Mouse (Mus musculus) G1E-ER4 (cell line): ENCODE measurements around the gene Mrps21. TPM values are rescaled to one million over a fixed set of nuclear protein-coding genes. Genes with fewer than 3 reads are reported as not detected.

Source experiments
- GATA1 ChIP-seq: IDR thresholded peaks from one replicate; pipeline ENCODE4 v1.8.0; 2012; ENCODE audit warnings: low read length, inconsistent platforms
- polyA plus RNA-seq: library from polyadenylated mRNA; stranded (reverse); fragments of >175 nt; gene quantifications from 2 replicates; pipeline ENCODE4 v1.2.3, GENCODE M21; 2012

Gene Mrps21
- polyA plus RNA-seq, 1 experiment: 23.8 TPM

DNA sequence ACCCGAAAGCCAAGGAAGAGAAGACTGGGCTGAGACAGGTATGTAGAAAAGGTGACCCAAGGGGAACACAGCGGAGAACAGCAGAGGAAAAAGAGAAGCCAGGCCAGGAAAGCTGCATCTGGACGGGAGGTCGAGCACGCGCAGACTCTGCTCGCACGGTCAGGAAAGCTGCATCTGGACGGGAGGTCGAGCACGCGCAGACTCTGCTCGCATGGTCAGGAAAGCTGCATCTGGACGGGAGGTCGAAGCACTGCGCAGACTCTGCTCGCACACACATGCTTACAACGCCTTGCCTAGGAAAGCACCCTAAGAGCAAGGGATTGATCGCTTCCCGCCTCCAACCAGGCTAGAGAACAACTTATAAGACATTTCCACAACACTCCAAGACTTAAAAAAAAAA lies 5.7 kb downstream of the Mrps21 start:
- no peak for TF ChIP-seq GATA1

- no peak for TF ChIP-seq GATA1
Measured at GRCm38 (mm10) chr3:95865050-95865449, 6.3 kb downstream of the Mrps21 start.

- no peak for TF ChIP-seq GATA1
Measured at GRCm38 (mm10) chr3:95863578-95863977, 7.7 kb downstream of the Mrps21 start.

DNA sequence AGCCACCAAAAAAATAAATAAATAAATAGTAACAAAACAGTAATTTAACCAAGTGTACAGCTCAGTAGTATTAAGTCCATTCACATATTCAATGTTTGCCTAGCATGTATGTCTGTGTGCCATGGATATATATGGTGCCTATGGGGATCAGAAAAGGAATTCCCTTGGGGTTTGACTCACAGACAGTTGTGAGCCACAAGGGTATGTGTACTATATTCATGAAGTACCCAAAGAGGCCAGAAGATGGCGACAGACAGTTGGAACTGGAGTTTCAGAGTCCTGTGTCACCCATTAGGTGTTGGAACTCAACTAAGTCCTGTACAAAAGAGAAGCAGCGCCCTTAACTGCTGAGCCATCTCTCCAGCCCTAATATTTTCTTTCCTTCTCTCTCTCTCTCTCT lies 9.5 kb downstream of the Mrps21 start:
- no peak for TF ChIP-seq GATA1

DNA sequence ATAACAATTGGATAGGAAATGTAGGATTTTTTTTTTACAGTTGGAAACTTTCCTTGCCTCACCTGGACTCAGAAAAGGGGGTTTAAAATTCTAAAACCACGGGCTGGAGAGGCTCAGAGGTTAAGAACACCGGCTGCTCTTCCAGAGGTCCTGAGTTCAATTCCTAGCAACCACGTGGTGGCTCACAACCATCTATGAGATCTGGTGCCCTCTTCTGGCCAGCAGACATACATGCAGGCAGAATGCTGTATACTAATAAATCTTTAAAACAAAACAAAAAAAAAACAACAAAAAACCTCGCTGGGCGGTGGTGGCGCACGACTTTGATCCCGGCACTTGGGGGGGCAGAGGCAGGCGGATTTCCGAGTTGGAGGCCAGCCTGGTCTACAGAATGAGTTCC lies 10.1 kb downstream of the Mrps21 start:
- no peak for TF ChIP-seq GATA1

DNA sequence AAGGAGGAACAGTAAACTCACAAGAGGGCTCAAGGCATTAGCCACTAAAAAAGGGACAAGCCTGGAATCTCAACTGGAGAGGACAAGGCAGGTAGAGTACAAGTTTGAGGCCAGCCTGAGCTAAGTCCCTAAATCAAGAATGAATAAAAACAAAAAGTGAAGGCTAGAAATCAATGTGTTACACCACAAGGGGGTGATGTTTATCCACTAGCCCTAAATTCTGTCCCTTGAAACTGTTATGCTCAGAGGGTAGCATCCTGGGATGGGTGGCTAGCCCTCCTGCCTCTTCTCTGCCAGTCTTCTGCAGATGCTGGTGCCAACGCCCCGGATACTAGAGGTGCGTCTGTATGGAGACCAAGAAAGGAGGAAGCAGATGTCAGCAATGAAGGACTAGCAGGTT lies 11.0 kb downstream of the Mrps21 start:
- TF ChIP-seq GATA1: no peak

DNA sequence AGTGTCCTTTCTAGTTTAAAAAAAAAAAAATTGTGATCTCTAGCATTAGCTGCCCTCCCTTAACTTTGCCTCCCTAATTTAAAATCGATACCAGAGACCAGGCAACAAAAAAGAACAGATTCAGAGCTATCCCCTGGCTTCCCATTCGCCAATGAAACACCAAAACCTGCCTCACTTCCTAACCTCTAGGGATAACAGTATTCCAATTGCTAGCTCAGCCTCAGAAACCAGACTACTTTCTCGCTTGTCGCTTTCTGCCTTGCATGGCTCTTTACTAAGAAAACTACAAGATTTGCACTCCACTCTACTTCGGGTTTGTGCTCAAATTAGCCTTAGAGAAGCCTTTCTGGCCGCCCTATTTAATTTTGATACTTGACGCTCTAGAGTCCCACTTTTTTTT lies 15.2 kb downstream of the Mrps21 start:
- TF ChIP-seq GATA1: no peak

GRCm38 (mm10) chr3:95855502-95856089 lies 15.7 kb downstream of the Mrps21 start, which contains the start of gene Prpf3:
Gene Prpf3, minus strand, starts transcription at chr3:95855885.
- TF ChIP-seq GATA1: no peak

- no peak for TF ChIP-seq GATA1
Measured at GRCm38 (mm10) chr3:95851317-95851716, 20.0 kb downstream of the Mrps21 start.

GRCm38 (mm10) chr3:95850611-95851010 lies 20.7 kb downstream of the Mrps21 start:
- no peak for TF ChIP-seq GATA1

DNA sequence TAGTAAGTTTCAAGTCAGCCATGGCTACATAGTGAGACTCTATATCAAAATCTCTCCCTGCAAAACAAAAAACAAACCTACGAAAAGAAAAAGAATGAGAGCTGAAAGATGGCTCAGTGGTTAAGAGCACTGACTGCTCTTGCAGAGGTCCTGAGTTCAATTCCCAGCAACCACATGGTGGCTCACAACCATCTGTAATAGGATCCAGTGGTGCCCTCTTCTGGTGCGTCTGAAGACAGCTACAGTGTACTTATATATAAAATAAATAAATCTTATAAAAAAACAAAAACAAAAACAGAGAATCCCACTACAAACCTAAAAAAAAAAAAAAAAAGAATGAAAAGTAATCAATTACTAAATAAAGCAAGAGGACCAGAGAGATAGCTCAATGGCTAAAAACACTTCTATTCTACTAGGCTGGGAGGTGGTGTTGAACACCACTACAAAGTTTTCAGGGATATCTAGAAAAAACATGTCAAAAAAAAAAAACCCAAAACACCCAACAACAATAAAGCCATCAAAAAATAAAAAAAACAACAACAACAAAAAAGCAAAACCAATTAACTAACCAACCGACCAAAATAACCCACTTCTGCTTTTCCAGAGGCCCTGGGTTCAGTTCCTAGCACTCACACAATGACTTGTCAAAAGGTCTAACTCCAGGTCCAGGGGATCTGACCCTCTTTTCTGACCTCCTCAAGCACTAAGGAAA lies 28.7 kb downstream of the Mrps21 start:
- no peak for TF ChIP-seq GATA1

DNA sequence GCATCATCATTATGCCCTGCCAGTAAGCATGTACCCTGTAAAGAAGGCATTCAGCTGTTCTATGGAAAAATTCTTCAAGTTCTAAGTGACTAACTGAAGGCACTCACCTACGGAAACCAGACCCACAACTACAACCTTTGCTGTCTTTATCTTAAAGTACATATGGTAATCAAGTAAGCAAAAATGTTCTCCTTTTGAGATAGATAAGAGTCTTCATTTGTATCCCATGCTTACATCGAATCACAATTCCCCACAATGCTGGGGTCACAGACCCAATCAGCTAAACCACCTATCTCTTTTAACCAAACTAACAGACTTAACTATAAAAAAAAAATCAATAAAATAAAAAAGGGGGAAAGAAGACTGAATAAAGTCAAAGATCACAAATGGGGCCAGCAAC lies 32.1 kb downstream of the Mrps21 start:
- peak; percentile 77 for TF ChIP-seq GATA1

DNA sequence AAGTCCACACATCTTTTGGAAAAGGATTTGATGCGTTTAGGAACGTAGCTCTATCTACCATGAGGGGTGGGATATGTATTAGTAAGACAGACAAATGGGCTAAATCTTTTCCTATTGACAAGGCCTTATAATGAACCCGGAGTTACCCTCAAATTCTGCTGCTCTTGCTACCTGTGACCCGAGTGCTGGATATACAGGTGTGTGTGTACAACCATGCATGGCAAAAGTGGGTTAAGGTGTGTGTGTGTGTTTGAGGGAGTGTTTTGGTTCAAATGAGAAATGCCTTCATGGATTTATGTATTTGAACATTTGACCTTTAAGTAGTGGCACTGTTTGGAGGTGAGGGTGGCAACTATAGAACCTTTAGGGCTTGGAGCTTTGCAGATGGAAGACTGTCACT lies 42.3 kb downstream of the Mrps21 start:
- no peak for TF ChIP-seq GATA1

DNA sequence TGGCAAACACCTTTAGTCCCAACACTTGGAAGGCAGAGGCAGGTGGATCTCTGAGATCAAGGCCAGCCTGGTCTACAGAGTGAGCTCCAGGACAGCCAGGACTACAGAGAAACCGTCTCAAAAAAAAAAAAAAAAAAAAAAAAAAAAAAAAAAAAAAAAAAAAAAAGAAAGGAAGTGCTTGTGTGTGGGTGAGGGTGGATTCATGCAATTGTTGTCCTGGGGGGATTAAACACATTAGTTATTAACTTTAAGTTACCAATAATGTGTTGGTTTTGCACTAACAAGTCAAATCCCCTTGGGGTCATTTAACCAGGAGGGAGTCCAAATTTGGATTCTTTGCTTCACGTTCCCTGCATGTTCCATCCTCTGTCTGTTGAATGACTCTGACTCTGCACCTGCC lies 45.0 kb downstream of the Mrps21 start:
- TF ChIP-seq GATA1: no peak

GRCm38 (mm10) chr3:95820046-95821010 lies 51.0 kb downstream of the Mrps21 start:
- no peak for TF ChIP-seq GATA1

- no peak for TF ChIP-seq GATA1
Measured at GRCm38 (mm10) chr3:95819351-95819985, 51.9 kb downstream of the Mrps21 start.
